Mouse (Mus musculus) spleen, adult 18-20 months (tissue): ENCODE data around the gene Snapc3.
"Not testable (repeated sequence)": the region's sequence is repeated elsewhere in the genome, so short reads cannot be mapped to it uniquely, and the experiment has no call there.

Source experiments
- DNase-seq, 2 experiments: peaks; one replicate each; pipeline ENCODE4 v3.0.0; 2022; ENCODE audit warnings: mixed read lengths in 2 of 2

Snapc3 gene

GRCm38 (mm10) chr4:83501037-83501430, 83.5 kb downstream of the Snapc3 start:
- no peak for DNase-seq

GRCm38 (mm10) chr4:83509600-83509999, 92.1 kb downstream of the Snapc3 start:
- DNase-seq: no peak

- DNase-seq: no peak
Measured at GRCm38 (mm10) chr4:83511083-83511482, 93.6 kb downstream of the Snapc3 start.

- no peak for DNase-seq
Measured at GRCm38 (mm10) chr4:83512217-83512616, 94.7 kb downstream of the Snapc3 start.

GRCm38 (mm10) chr4:83512644-83513043, 95.1 kb downstream of the Snapc3 start:
- no peak for DNase-seq

- DNase-seq: no peak
Measured at GRCm38 (mm10) chr4:83514183-83514582, 96.7 kb downstream of the Snapc3 start.

GRCm38 (mm10) chr4:83514976-83515669, 97.6 kb downstream of the Snapc3 start:
- no peak for DNase-seq

- not testable (repeated sequence) for DNase-seq
Measured at GRCm38 (mm10) chr4:83516144-83516543, 98.6 kb downstream of the Snapc3 start.
